Mouse (Mus musculus) urinary bladder, postnatal 0 days (tissue): ENCODE results near the gene Gm5447. TPM values are rescaled to one million over a fixed set of nuclear protein-coding genes. Genes with fewer than 3 reads are reported as not detected.

Source experiments
- polyA plus RNA-seq: library from polyadenylated mRNA; unstranded; fragments of >200 nt; fragmentation: Nextera tagmentation; extraction: Ambion mirVana; gene quantifications from 2 replicates; pipeline ENCODE4 v1.2.1, GENCODE M21; 2015

Gm5447 gene
- not detected in 2 replicates for polyA plus RNA-seq

DNA sequence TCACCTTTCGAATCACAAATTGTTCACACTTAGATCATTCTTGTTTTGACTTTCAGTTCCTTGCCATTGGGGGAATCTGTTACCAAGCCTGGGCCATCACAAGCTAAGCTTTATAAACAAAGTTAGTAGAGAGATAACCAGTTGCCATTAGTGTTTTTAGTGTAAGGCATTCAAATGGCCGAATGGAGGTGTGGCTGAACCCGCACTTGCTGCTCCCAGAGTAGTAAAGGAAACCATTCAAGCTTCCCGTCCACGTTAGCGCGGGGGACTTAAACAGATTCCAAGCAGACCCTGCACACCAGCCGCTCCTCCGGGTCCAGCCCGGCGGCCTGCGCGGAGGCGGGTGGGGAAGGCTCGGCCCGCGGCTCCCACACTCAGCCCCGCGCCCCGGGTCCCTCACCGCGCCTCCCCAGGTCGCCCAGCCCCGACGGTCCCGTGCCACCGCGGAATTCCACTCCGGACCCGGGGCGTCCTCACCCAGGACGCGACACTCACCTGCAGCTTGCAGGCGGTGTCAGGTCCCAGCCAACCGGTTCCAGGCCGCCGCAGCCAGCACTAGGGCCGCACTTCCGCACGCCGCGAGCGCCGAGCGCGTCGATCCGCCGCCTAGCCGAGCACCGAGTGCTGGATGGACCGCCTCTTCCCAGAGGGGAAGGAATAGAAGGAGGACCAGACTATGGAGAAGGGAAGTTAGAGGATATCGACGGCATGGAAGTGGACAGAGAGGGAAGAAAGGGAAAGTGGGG lies at the start of gene Gm5447, which contains the start of gene Exoc2:
TSS of gene Gm5447 (plus strand) at position 704 of the 746 bp plus-strand sequence.
TSS of gene Exoc2 (minus strand) at position 593 of the 746 bp plus-strand sequence.

GRCm38 (mm10) chr13:30947540-30947939 lies 26.5 kb upstream of the Gm5447 start, which contains the start of gene Hus1b:
Gene Hus1b (minus strand): TSS chr13:30947759.

Other genes with a start within 250 kb of the Gm5447 start
- gene Irf4, start 225.0 kb upstream of the Gm5447 start, polyA plus RNA-seq, result 0.06 and 0.11 TPM in 2 replicates
- not detected in 2 replicates for gene Hus1b, start 26.4 kb upstream of the Gm5447 start, polyA plus RNA-seq
- gene Exoc2, start 111 bp upstream of the Gm5447 start, polyA plus RNA-seq, result 13.2 and 13.5 TPM in 2 replicates